Mouse (Mus musculus): ENCODE measurements around the gene Trpv2.
A peak's percentile ranks its signal among the peaks of the same experiment; 100 is the strongest.

The Trpv2 gene

DNA sequence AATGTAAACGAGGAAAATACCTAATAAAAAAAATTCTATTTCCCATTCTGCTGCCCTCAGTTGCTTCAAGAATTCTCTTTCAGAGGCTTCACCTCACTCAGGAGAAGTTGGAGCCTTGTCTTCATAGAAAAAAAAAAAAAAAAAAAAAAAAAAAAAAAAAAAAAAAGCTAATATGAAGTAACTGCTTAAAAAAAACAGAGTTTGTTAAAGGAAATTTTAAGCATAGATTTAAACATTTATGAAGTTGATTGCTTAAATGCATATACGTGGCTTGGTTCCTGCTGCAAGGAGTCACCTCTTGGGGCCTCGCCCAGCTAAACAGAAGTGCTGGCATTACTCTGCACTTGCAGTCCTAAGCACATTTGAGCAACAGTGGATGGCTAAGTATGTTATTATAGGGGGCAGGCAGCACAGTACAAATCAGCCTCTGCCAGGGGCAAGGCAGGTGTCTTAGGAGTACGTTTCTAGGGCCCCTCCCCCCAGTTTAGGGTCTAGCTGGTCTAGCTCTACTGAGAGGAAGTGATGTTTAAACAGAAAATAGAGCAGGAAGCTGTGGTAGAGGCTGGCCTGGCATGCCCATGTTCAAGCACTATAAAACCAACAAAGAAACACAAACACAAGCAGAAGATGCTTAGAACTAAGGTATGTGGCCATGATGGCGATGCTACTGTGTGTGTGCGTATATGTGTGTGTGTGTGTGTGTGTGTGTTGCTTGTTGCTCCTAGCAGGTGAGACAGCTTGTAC, at the start of gene Trpv2:
Gene Trpv2, plus strand, starts transcription at position 528 of the 744 bp plus-strand sequence.
- DNase-seq: no peak

- DNase-seq: no peak
Observed at GRCm38 (mm10) chr11:62537089-62537488, 37.2 kb upstream of the Trpv2 start.

GRCm38 (mm10) chr11:62537590-62537989, 36.7 kb upstream of the Trpv2 start:
- no peak for DNase-seq

DNA sequence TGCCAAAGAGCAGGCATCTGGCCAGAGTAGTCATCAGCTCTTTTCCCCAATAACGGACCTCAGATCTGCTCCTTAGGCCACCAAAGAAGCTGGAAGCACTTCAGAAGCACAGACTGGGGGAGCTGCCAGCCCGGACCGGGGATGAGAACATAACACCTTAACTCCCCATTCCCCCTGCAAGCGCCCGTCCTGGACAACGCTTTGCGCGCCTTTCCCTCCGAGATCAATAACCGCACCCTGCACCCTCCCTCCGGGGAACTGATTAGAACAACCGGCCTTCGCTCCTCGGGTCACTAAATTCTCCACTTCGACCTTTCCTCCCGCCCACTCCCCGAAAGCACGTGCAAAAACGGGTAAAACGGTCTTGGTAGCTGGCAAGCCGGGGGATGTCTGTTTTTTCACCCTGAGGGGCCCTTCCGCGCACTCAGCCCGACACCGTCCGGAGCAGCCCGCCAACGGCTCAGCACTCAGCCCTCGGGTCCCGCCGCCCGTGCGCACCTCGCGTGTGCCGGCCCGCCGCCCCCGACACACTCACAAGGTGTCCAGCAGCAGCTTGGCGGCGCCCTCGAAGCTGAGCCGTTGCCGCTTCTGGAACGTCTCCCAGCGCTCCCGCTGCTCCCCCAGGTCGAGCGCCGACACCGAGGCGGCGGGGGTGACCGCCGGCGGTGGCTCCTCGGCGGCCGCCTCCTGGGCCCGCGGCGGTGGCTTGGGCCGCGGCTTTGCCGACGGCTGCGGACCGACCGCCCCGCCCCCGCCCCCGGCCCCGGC, 35.8 kb upstream of the Trpv2 start:
- peak; percentile 68 to 78 for DNase-seq

GRCm38 (mm10) chr11:62539089-62539890, 35.0 kb upstream of the Trpv2 start, which contains the start of gene Cenpv:
Cenpv (minus strand) TSS chr11:62539261.
- peak; percentile 83 to 89 for DNase-seq

DNA sequence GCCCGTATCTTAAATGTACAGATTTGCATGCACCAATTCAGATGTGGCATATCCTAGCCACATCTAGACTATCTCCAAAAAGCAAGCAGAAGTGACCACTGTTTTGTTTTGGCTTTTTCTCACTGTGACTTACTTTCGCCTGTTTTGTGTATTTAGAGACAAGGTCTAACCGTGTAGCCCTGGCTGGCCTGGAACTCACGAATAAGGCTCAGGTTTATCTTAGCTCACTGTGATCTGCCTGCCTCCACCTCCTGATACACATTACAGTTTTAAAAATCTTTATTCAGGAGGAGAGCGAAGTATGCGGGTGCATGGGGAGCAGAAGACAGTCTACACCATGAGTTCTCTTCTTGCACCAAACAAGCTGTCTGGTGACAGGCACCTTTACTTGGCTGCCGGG, 34.1 kb upstream of the Trpv2 start:
- no peak for DNase-seq

GRCm38 (mm10) chr11:62540969-62541368, 33.3 kb upstream of the Trpv2 start:
- no peak for DNase-seq

DNA sequence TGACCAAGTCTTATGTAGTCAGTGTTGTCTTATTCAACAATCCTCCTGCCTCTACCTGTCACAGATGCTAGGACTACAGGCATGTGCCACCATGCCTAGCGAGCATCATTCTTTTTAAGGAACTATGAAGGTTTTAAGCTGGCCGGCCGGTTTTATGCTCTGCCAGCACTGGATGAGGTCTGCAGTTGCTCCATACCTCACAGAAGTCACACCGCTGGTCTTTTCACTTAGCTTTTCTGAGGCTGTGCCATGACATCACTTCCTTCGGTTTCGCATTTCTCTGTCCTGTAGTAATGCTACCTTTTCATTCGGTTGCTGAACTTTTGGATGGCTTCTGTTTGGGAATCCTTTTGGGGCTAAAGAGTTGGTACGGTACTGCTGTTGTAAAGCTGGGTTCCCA, 32.7 kb upstream of the Trpv2 start:
- DNase-seq: no peak

DNA sequence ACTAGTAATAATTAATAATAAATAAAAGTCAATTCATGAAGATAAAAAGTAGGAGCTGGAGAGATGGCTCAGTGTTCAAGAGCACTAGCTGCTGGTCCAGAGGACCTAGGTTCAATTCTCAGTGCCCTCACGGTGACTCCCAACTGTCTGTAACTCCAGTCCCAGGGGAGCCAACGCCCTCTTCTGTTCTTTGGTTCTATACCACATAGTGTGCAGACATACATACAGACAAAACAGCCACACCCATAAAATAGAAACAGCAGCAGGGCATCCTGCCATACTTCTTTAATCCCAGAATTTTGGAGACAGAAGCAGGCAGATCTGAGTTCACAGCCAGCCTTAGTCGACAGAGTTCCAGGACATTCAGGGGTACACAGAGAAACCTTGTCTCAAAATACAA, 30.3 kb upstream of the Trpv2 start:
- no peak for DNase-seq

- peak; percentile 76 to 83 for DNase-seq
Observed at GRCm38 (mm10) chr11:62549782-62550181, 24.5 kb upstream of the Trpv2 start.

GRCm38 (mm10) chr11:62550227-62550685, 24.0 kb upstream of the Trpv2 start:
- peak; percentile 54 to 70 for DNase-seq

- DNase-seq: peak; percentile 99 to 100
Observed at GRCm38 (mm10) chr11:62550727-62551225, 23.5 kb upstream of the Trpv2 start, which contains the start of gene Ubb. Ubb (plus strand) TSS chr11:62551171.

GRCm38 (mm10) chr11:62551226-62552119, 22.8 kb upstream of the Trpv2 start:
- peak; percentile 95 to 97 for DNase-seq

DNA sequence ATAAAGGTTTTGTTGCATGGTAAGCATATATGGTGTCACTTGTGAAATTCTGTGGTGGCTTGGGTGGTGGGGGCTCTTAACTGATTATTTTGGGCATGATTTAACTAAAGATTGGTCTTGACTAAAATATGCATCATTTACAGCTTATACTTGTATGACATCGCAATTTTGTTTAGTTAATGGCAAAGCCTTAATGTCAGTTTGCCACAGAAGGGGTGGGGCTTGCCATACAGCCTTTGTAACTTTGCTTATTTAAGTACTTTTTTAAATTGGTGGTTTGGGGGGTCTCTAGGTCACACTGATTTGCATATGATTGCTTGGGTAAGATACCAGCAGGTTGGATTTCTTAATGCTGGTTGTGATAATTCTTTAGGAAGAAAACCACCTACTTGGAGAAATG, 21.1 kb upstream of the Trpv2 start:
- no peak for DNase-seq

- DNase-seq: no peak
Observed at GRCm38 (mm10) chr11:62553633-62554032, 20.7 kb upstream of the Trpv2 start.

DNA sequence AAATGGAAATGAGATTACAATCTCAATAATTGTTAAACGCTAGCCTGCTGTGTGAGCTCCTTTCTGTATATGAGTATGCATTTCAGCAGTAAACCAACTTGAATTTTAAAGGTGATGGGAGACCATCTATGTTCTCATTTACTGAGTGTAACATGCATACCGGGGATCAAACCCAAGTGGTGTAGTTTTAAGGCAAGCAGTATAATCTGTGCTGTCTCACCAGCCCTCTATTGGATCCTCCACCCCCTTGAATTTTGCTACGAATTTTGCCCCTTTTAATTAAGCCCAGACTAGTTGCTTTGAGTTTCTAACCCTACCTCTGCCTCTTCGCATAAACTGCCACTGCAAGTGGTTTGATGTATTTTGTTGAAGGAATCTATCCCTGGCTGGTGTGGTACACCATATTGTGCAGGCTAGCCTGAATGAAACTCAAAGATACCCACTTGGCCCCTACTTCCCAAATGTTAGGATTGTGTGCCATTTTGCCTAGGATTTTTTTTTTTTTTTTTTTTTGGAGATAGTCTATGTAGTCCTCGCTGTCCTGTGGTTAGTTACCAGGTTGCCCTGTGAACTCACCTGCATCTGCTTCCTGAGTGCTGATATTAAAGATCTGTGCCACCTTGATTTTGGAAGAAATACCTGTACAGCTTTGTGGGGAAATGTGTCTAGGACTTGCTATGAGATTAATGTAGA, 20.0 kb upstream of the Trpv2 start:
- no peak for DNase-seq

DNA sequence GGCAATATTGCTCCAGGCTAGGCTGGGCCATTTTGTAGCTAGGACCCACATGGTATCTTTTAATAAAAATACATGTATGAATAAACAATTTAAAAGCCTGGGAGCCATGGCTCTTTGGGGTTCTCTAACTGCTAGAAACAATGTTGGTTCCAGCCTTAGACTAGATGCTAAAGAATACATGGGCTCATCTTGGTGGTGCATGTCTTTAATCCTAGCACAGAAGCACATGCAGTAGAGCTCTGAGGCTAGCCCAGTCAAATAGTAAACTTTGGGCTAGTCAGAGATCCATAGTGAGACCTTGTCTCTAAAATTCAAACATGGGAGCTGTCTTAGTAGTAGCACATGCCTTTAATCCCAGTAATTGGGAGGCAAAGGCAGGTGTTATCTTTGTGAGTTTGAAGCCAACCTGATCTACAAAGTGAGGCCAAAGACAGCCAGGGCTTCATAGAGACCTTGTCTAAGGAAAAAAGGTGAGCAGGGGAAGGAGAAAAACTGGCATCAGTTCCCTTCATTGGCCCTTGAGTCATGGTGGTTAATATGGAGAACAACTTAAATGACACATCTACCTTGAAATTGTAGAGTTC, 19.3 kb upstream of the Trpv2 start:
- no peak for DNase-seq

DNA sequence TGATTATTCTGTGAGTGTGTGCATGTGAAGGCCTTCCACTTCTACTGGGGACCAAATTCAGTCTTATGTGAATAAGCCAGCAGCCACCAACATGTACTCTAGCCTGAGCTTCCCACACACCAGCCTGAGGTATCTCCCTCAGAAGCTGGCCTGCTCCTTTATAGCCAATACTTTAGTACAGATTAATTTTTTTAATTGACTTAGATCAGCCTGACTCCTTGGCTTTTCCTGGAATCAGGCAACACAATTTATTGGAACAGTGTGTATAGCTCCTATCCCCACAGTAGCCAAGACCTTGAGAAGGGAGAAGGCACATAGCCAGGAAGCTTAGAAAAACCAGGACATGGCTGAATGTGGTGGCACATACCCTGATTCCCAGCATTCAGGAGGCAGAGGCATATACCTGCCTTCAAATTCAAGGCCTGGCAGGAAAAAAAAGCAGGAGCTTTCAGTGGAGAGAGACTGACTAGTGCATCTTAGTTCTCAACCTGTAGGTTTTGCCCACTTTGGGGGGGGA, 18.3 kb upstream of the Trpv2 start:
- no peak for DNase-seq

DNA sequence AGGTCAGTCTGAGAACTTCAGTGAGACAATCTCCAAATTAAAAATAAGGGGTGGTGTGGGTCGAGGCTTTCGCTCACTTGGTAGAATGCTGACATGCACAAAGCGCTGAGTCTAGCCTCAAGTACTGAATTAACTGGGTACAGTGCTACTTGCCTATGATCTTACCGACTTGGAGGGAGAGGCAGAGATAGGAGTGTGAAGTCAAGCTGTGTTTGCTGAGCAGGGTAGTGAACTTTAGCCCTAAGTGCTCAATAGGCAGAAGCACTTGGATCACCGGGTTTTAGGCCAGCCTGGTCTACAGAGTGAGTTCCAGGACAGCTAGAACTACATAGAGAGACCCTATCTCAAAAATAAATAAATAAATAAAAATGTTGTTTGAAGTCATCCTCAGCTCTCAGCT, 17.1 kb upstream of the Trpv2 start:
- DNase-seq: no peak

- DNase-seq: no peak
Observed at GRCm38 (mm10) chr11:62558152-62558551, 16.1 kb upstream of the Trpv2 start.

Measured in kidney, postnatal 4 days (tissue).